Mouse (Mus musculus): ENCODE measurements around the gene Apeh. TPM values are rescaled to one million over a fixed set of nuclear protein-coding genes. Genes with fewer than 3 reads are reported as not detected.
"Not testable (repeated sequence)": the region's sequence is repeated elsewhere in the genome, so short reads cannot be mapped to it uniquely, and the experiment has no call there.

The Apeh gene
- polyA plus RNA-seq (2015; fragmentation: Nextera tagmentation; extraction: Ambion mirVana): 46.4 and 65.9 TPM in 2 replicates

DNA sequence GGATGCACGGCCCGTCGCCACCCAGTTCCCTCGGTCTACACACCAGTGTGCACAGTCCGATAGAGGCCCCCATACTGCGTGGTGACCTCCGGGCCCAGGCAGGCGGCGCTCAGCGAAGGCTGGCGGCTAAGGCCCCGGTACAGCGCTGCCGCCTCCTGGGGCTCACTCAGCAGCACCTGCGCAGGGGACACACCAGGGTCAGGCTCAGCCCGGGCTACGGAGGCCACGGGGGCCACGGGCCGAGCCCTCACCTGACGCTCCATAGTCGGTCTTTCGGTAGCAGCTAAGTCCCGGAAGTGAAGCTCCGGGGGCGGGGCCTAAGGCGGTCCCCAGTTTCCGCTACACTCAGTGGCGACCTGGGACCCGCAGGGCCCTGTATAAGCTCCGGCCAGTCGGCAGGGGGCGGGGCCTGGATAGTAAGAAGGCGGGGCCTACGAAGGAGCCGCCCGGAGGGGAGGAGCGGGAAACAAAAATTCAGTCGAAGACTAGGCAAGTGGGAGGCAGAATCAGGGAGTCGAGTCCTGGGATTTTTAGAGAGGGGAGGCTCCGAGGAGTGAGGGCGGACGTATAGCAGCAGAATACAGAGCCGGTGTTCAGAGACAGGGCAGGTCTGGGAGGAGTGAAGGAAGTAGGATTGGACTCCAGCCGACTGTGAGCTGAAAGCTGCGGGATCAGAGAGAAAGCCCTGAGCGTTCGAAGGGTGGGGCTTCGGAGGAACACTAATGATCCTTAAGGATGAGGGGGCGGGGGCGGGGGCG lies at the start of gene Apeh:
TSS of gene Apeh (minus strand) at position 423 of the 758 bp plus-strand sequence.
- Histone ChIP-seq H3K9ac (peak within 1 kb of the TSS; percentile 86), H3K4me1 (replicated peaks) (peaks cover 35% of the 10 kb centered on the region), H3K4me2 (peak within 1 kb of the TSS; percentile 98), H3K36me3 (peaks cover 33% of the 10 kb centered on the region), H3K9me3 (replicated peaks) (no peaks in the 10 kb centered on the region), H3K27me3 (no peaks in the 10 kb centered on the region), H3K4me3 (peak within 1 kb of the TSS; percentile 87), H3K27ac (peak within 1 kb of the TSS; percentile 84)
- peak; percentile 93 for ATAC-seq (replicated peaks; ENCODE audit: insufficient number of reproducible peaks, insufficient read depth, low FRiP score, low read depth)
- under 1% methylated on average over 52 of the region's 52 CpGs for WGBS

GRCm38 (mm10) chr9:108143470-108143869 lies 49.1 kb upstream of the Apeh start:
- no peak overlapping the region for H3K9ac ChIP-seq
- H3K4me1 ChIP-seq (replicated peaks): no peaks in the 10 kb centered on the region; the same call in 1 of the 2 replicates
- H3K27me3 ChIP-seq: no peaks in the 10 kb centered on the region
- ATAC-seq (replicated peaks; ENCODE audit: insufficient number of reproducible peaks, insufficient read depth, low FRiP score, low read depth): no peak
- H3K27ac ChIP-seq: no peak overlapping the region
- H3K4me2 ChIP-seq: no peak overlapping the region
- H3K4me3 ChIP-seq: no peak overlapping the region
- no peaks in the 10 kb centered on the region for H3K9me3 ChIP-seq (replicated peaks)
- no peaks in the 10 kb centered on the region for H3K36me3 ChIP-seq
- WGBS: 94% methylated on average over 2 of the region's 2 CpGs

- Histone ChIP-seq H3K27ac (no peak overlapping the region), H3K36me3 (no peaks in the 10 kb centered on the region), H3K9ac (no peak overlapping the region), H3K4me3 (no peak overlapping the region), H3K4me1 (replicated peaks) (peaks cover 16% of the 10 kb centered on the region), H3K4me2 (no peak overlapping the region), H3K27me3 (no peaks in the 10 kb centered on the region), H3K9me3 (replicated peaks) (no peaks in the 10 kb centered on the region)
- no peak for ATAC-seq (replicated peaks; ENCODE audit: insufficient number of reproducible peaks, insufficient read depth, low FRiP score, low read depth)
- WGBS: 82% methylated on average over 10 of the region's 10 CpGs
These were observed 47.0 kb upstream of the Apeh start for GRCm38 (mm10) chr9:108141387-108141786.

DNA sequence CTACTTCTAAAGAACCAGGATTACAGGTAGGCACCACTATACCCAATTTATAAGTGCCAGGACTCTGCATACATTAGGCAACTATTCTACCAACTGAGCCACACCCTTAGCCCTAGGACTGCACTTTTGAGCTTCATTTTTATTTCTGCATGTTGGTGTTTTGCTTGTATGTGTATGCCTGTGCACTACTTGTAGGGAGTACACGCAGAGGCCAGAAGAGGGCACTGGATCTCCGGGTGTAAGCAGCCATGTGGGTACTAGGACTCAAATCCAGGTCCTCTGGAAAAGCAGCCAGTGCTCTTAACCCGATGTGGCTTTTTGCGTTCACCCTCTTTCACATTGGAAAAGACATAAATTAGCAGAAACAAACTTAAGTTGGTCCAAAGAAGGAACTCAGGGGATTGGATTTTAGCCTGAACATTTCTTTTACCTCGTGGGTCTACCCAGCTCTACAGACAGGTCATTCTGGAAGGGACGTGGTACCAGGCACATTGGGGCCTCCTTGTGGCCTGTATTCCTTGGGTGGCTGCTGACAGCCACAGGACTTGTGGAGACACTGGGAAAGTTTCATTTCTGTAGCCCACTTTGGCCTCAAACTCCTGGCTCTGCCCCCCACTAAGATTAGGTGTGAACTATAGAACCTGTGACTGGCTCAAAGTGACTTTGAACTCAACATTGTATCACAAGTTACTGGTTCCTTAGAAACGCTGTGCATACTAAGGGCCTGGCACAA lies 45.7 kb upstream of the Apeh start:
- WGBS: 82% methylated on average over 7 of the region's 7 CpGs
- Histone ChIP-seq H3K9me3 (replicated peaks) (no peaks in the 10 kb centered on the region), H3K27me3 (no peaks in the 10 kb centered on the region), H3K4me1 (replicated peaks) (peaks cover 16% of the 10 kb centered on the region), H3K4me2 (no peak overlapping the region), H3K9ac (no peak overlapping the region), H3K4me3 (no peak overlapping the region), H3K27ac (no peak overlapping the region), H3K36me3 (no peaks in the 10 kb centered on the region)
- no peak for ATAC-seq (replicated peaks; ENCODE audit: insufficient number of reproducible peaks, insufficient read depth, low FRiP score, low read depth)

GRCm38 (mm10) chr9:108139169-108139962 lies 45.0 kb upstream of the Apeh start:
- Histone ChIP-seq H3K4me2 (no peak overlapping the region), H3K27ac (no peak overlapping the region), H3K4me3 (no peak overlapping the region), H3K9ac (no peak overlapping the region), H3K4me1 (replicated peaks) (peaks cover 16% of the 10 kb centered on the region), H3K9me3 (replicated peaks) (no peaks in the 10 kb centered on the region), H3K36me3 (no peaks in the 10 kb centered on the region), H3K27me3 (no peaks in the 10 kb centered on the region)
- no peak for ATAC-seq (replicated peaks; ENCODE audit: insufficient number of reproducible peaks, insufficient read depth, low FRiP score, low read depth)
- 78% methylated on average over 17 of the region's 17 CpGs for WGBS

- H3K4me2 ChIP-seq: no peak overlapping the region
- H3K4me3 ChIP-seq: no peak overlapping the region
- 0 out of 2 replicates have a peak, but pooled peaks cover 2% of the 10 kb centered on the region for H3K27me3 ChIP-seq
- ATAC-seq (replicated peaks; ENCODE audit: insufficient number of reproducible peaks, insufficient read depth, low FRiP score, low read depth): no peak
- H3K27ac ChIP-seq: no peak overlapping the region
- no peaks in the 10 kb centered on the region for H3K36me3 ChIP-seq
- no peak overlapping the region for H3K9ac ChIP-seq
- H3K4me1 ChIP-seq (replicated peaks): peaks cover 16% of the 10 kb centered on the region
- 75% methylated on average over 6 of the region's 6 CpGs for WGBS
- H3K9me3 ChIP-seq (replicated peaks): no peaks in the 10 kb centered on the region
These were observed 43.7 kb upstream of the Apeh start for GRCm38 (mm10) chr9:108138118-108138517.

GRCm38 (mm10) chr9:108137523-108137922 lies 43.1 kb upstream of the Apeh start:
- peak overlapping the region; percentile 43 for H3K27ac ChIP-seq
- H3K4me3 ChIP-seq: 0 out of 2 replicates have a peak overlapping the region, but pooled peaks have one; percentile 2
- 9% methylated on average over 17 of the region's 17 CpGs for WGBS
- H3K9ac ChIP-seq: no peak overlapping the region
- H3K4me1 ChIP-seq (replicated peaks): peaks cover 16% of the 10 kb centered on the region
- H3K9me3 ChIP-seq (replicated peaks): no peaks in the 10 kb centered on the region
- H3K4me2 ChIP-seq: peak overlapping the region; percentile 36
- peak; percentile 79 for ATAC-seq (replicated peaks; ENCODE audit: insufficient number of reproducible peaks, insufficient read depth, low FRiP score, low read depth)
- H3K36me3 ChIP-seq: no peaks in the 10 kb centered on the region
- 0 out of 2 replicates have a peak, but pooled peaks cover 2% of the 10 kb centered on the region for H3K27me3 ChIP-seq

DNA sequence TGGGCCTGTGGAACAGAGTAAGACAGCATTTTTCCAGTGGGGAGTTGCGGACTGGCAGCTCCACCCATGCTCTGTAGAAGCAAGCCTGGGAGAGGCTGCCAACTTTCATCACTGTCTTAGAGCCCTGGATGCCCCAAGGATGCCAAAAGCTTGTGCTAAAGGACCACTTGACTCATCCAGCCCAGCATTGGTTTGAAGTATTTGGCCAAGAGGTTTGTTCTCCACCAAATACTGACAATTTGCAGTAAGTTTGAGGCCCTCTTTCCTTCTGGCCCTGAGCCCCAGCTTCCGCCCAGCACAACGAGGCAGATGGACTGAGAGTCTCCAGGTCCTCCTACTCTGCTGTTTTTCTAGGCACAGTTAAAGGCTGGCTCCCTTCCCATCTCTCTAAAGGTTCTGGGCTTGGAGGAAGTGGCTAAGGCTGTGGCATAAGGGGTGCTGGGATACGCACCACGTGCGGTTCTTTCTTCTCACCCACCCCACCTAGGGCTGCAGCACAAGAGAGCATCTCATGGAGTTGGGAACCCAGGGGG lies 42.6 kb upstream of the Apeh start:
- Histone ChIP-seq H3K27ac (peak overlapping the region; percentile 43), H3K4me2 (peak overlapping the region; percentile 36), H3K9me3 (replicated peaks) (no peaks in the 10 kb centered on the region), H3K36me3 (no peaks in the 10 kb centered on the region), H3K27me3 (0 out of 2 replicates have a peak, but pooled peaks cover 2% of the 10 kb centered on the region), H3K4me1 (replicated peaks) (peaks cover 16% of the 10 kb centered on the region), H3K9ac (no peak overlapping the region), H3K4me3 (0 out of 2 replicates have a peak overlapping the region, but pooled peaks have one; percentile 2)
- ATAC-seq (replicated peaks; ENCODE audit: insufficient number of reproducible peaks, insufficient read depth, low FRiP score, low read depth): no peak; the same call in 1 of the 2 replicates
- WGBS: 51% methylated on average over 6 of the region's 6 CpGs

DNA sequence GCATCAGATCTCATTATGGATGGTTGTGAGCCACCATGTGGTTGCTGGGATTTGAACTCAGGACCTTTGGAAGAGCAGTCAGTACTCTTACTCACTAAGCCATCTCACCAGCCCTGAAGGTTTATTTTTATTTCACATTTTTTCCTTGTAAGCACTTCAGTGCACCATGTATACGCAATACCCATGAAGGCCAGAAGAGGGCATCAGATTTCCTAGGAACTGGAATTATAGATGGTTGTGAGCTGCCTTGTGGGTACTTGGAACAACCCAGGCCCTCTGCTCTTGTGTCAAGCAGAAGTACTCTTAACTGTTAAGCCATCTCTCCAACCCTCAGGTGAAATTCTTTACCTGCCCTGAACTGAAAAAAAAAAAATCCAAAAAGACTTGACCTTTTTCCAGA lies 41.8 kb upstream of the Apeh start:
- Histone ChIP-seq H3K27me3 (0 out of 2 replicates have a peak, but pooled peaks cover 2% of the 10 kb centered on the region), H3K9me3 (replicated peaks) (no peaks in the 10 kb centered on the region), H3K27ac (no peak overlapping the region), H3K4me3 (no peak overlapping the region), H3K4me1 (replicated peaks) (peaks cover 16% of the 10 kb centered on the region), H3K4me2 (no peak overlapping the region), H3K9ac (no peak overlapping the region), H3K36me3 (no peaks in the 10 kb centered on the region)
- ATAC-seq (replicated peaks; ENCODE audit: insufficient number of reproducible peaks, insufficient read depth, low FRiP score, low read depth): no peak
- 72% methylated on average over 1 of the region's 1 CpGs for WGBS

- not testable (repeated sequence) for H3K4me3 ChIP-seq; H3K27me3 ChIP-seq; H3K4me2 ChIP-seq; H3K9me3 ChIP-seq (replicated peaks); H3K36me3 ChIP-seq; H3K9ac ChIP-seq; H3K27ac ChIP-seq; ATAC-seq (replicated peaks; ENCODE audit: insufficient number of reproducible peaks, insufficient read depth, low FRiP score, low read depth)
- 86% methylated on average over 3 of the region's 3 CpGs for WGBS
- peaks cover 16% of the 10 kb centered on the region for H3K4me1 ChIP-seq (replicated peaks)
These were observed 41.3 kb upstream of the Apeh start for GRCm38 (mm10) chr9:108135679-108136078.

- no peaks in the 10 kb centered on the region for H3K9me3 ChIP-seq (replicated peaks)
- ATAC-seq (replicated peaks; ENCODE audit: insufficient number of reproducible peaks, insufficient read depth, low FRiP score, low read depth): no peak
- no peaks in the 10 kb centered on the region for H3K36me3 ChIP-seq
- H3K4me3 ChIP-seq: no peak overlapping the region
- H3K4me1 ChIP-seq (replicated peaks): peaks cover 17% of the 10 kb centered on the region
- H3K9ac ChIP-seq: no peak overlapping the region
- no peak overlapping the region for H3K27ac ChIP-seq
- H3K4me2 ChIP-seq: no peak overlapping the region
- peaks cover 4% of the 10 kb centered on the region; the same call in 1 of the 2 replicates for H3K27me3 ChIP-seq
- 56% methylated on average over 1 of the region's 1 CpGs for WGBS
These were observed 39.1 kb upstream of the Apeh start for GRCm38 (mm10) chr9:108133478-108133877.

Measured in heart, embryonic 15.5 days (tissue).